In the genomic region with DNA sequence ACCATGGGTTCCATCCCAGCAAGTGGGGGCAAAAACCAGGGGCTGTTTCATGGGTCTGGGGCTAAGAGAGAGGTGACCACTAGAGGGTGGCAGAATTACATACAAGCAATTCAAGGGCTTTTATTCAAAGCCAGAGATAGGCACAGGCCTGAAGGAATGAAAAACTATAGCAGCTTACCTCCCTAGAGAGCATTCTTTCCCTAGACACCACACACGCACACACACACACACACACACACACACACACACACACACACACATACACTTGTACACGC, we compare ENCODE assay signal across 11 mouse cellular contexts. TPM values are rescaled to one million over a fixed set of nuclear protein-coding genes. Genes with fewer than 3 reads are reported as not detected.
DNase-seq lines count a peak whose midpoint lies in the region; ATAC-seq and TF ChIP-seq lines count a peak whose summit lies in the region.
"Had no signal": no experiment of that assay in that cellular context is flagged by ENCODE, and none has a peak within 500 bp of the region (broad histone marks: within the 10 kb centered on the region; RNA-seq: fewer than 3 reads in every experiment).

No protein-coding gene starts in this region.

- DNase-seq in heart, postnatal 4 days, result no peak
- no peak for DNase-seq in midbrain, postnatal 0 days (ENCODE audit: low spot score)
- DNase-seq in midbrain, embryonic 10.5 days (ENCODE audit: low spot score), result no peak
- no peak for DNase-seq in stomach, postnatal 0 days (ENCODE audit: low spot score)
- no peak for DNase-seq in layer of hippocampus, postnatal 10 days (ENCODE audit: low spot score in 2 of 2)
- no peak for DNase-seq in right cerebral cortex, postnatal 4 days

- H3K27ac ChIP-seq in heart, embryonic 15.5 days, result peak overlapping the region; percentile 74
- no peak overlapping the region for H3K27ac ChIP-seq in midbrain, postnatal 0 days (ENCODE audit: low read depth, low read length)
- H3K27ac ChIP-seq in midbrain, embryonic 10.5 days (replicated peaks), result no peak overlapping the region
- peak overlapping the region; percentile 42; the same call in 1 of the 2 replicates for H3K27ac ChIP-seq in brown adipose tissue, adult 24 weeks (replicated peaks; ENCODE audit: low read depth, low read length)
- peak overlapping the region; percentile 78 for H3K27ac ChIP-seq in stomach, postnatal 0 days (replicated peaks)
- H3K27ac ChIP-seq: hindbrain, embryonic 12.5 days; lung, embryonic 15.5 days had no signal

- no peaks in the 10 kb centered on the region for H3K36me3 ChIP-seq in heart, embryonic 15.5 days
- H3K36me3 ChIP-seq in midbrain, postnatal 0 days (ENCODE audit: insufficient read depth, low read length), result no peaks in the 10 kb centered on the region
- H3K36me3 ChIP-seq in midbrain, embryonic 10.5 days, result no peaks in the 10 kb centered on the region
- H3K36me3 ChIP-seq in stomach, postnatal 0 days (ENCODE audit: control insufficient read depth, insufficient read depth, low read length), result no peaks in the 10 kb centered on the region
- H3K36me3 ChIP-seq: hindbrain, embryonic 12.5 days; lung, embryonic 15.5 days had no signal

- no peaks in the 10 kb centered on the region for H3K9me3 ChIP-seq in heart, embryonic 15.5 days (replicated peaks)
- H3K9me3 ChIP-seq in midbrain, postnatal 0 days (ENCODE audit: low read length), result no peaks in the 10 kb centered on the region
- no peaks in the 10 kb centered on the region for H3K9me3 ChIP-seq in midbrain, embryonic 10.5 days (replicated peaks)
- H3K9me3 ChIP-seq in stomach, postnatal 0 days (ENCODE audit: control insufficient read depth, low read length), result no peaks in the 10 kb centered on the region
- H3K9me3 ChIP-seq: hindbrain, embryonic 12.5 days; lung, embryonic 15.5 days had no signal

- no peak overlapping the region for H3K4me3 ChIP-seq in heart, embryonic 15.5 days
- no peak overlapping the region for H3K4me3 ChIP-seq in midbrain, postnatal 0 days (ENCODE audit: low read depth, low read length)
- no peak overlapping the region for H3K4me3 ChIP-seq in midbrain, embryonic 10.5 days
- H3K4me3 ChIP-seq in brown adipose tissue, adult 24 weeks (ENCODE audit: insufficient read depth, low read depth, low read length), result no peak overlapping the region
- H3K4me3 ChIP-seq in stomach, postnatal 0 days (ENCODE audit: low read depth, low read length), result no peak overlapping the region
- H3K4me3 ChIP-seq: hindbrain, embryonic 12.5 days; lung, embryonic 15.5 days; myocyte had no signal

- WGBS in heart, embryonic 15.5 days, result 73% methylated on average over 2 of the region's 2 CpGs
- 95% methylated on average over 2 of the region's 2 CpGs for WGBS in midbrain, postnatal 0 days
- 75% methylated on average over 2 of the region's 2 CpGs for WGBS in midbrain, embryonic 10.5 days
- 65% methylated on average over 2 of the region's 2 CpGs for WGBS in stomach, postnatal 0 days

- H3K4me2 ChIP-seq in heart, embryonic 15.5 days, result no peak overlapping the region
- H3K4me2 ChIP-seq in midbrain, postnatal 0 days (ENCODE audit: low read depth, low read length, poor library complexity, severe bottlenecking), result no peak overlapping the region
- H3K4me2 ChIP-seq in stomach, postnatal 0 days (replicated peaks; ENCODE audit: low read depth), result no peak overlapping the region
- H3K4me2 ChIP-seq: hindbrain, embryonic 12.5 days; lung, embryonic 15.5 days had no signal

- no peak for ATAC-seq in heart, embryonic 15.5 days (replicated peaks; ENCODE audit: insufficient number of reproducible peaks, insufficient read depth, low FRiP score, low read depth)
- no peak for ATAC-seq in midbrain, postnatal 0 days (ENCODE audit: low FRiP score)
- peak; percentile 41; the same call in 1 of the 2 replicates for ATAC-seq in stomach, postnatal 0 days (ENCODE audit: low FRiP score, low TSS enrichment)

- no peak overlapping the region for H3K9ac ChIP-seq in heart, embryonic 15.5 days
- no peak overlapping the region for H3K9ac ChIP-seq in midbrain, postnatal 0 days (replicated peaks; ENCODE audit: low read length, poor library complexity, severe bottlenecking)
- H3K9ac ChIP-seq in stomach, postnatal 0 days (ENCODE audit: low read length), result no peak overlapping the region
- H3K9ac ChIP-seq: hindbrain, embryonic 12.5 days; lung, embryonic 15.5 days had no signal

- peaks cover 9% of the 10 kb centered on the region for H3K4me1 ChIP-seq in heart, embryonic 15.5 days (replicated peaks)
- no peaks in the 10 kb centered on the region for H3K4me1 ChIP-seq in midbrain, postnatal 0 days (ENCODE audit: insufficient read depth, low read length)
- H3K4me1 ChIP-seq in midbrain, embryonic 10.5 days, result peaks cover 6% of the 10 kb centered on the region; the same call in 1 of the 2 replicates
- no peaks in the 10 kb centered on the region; the same call in 1 of the 2 replicates for H3K4me1 ChIP-seq in brown adipose tissue, adult 24 weeks (ENCODE audit: control insufficient read depth, insufficient read depth, insufficient read length, low read length)
- peaks cover 6% of the 10 kb centered on the region; the same call in 1 of the 2 replicates for H3K4me1 ChIP-seq in stomach, postnatal 0 days (replicated peaks; ENCODE audit: control insufficient read depth, insufficient read depth)
- H3K4me1 ChIP-seq: lung, embryonic 15.5 days had no signal

- peak; percentile 43 for TF ChIP-seq CTCF in midbrain, postnatal 0 days (IDR thresholded peaks at IDR 0.05)
- TF ChIP-seq CTCF in stomach, postnatal 0 days (IDR thresholded peaks at IDR 0.05; ENCODE audit: low read depth), result peak; percentile 69

- TF ChIP-seq EP300 in stomach, postnatal 0 days (optimal IDR thresholded peaks at IDR 0.05), result no peak

- H3K27me3 ChIP-seq in heart, embryonic 15.5 days, result no peaks in the 10 kb centered on the region
- H3K27me3 ChIP-seq in midbrain, postnatal 0 days (ENCODE audit: insufficient read depth, low read length), result no peaks in the 10 kb centered on the region
- H3K27me3 ChIP-seq in midbrain, embryonic 10.5 days (ENCODE audit: low read depth, poor library complexity, severe bottlenecking), result no peaks in the 10 kb centered on the region
- no peaks in the 10 kb centered on the region for H3K27me3 ChIP-seq in stomach, postnatal 0 days (ENCODE audit: control insufficient read depth, insufficient read depth, low read length)
- H3K27me3 ChIP-seq: hindbrain, embryonic 12.5 days; lung, embryonic 15.5 days had no signal

RNA-seq across cellular contexts. Expression of a gene that starts 11.7 kb away (rescaled TPM):
- 2.7 and 3.1 TPM in 2 replicates for polyA plus RNA-seq in heart, embryonic 15.5 days (2015; fragmentation: Nextera tagmentation; extraction: Ambion mirVana)
- 10 to 100 TPM; 22.6 to 23.1 TPM for total RNA-seq in heart, postnatal 4 days (2021)
- total RNA-seq in midbrain, postnatal 0 days (2014; rRNA removed), result 45.9 and 48.2 TPM in 2 replicates
- 1.7 TPM in 2 replicates for polyA plus RNA-seq in midbrain, postnatal 0 days (2015; fragmentation: Nextera tagmentation; extraction: Ambion mirVana)
- 2.9 and 3.4 TPM in 2 replicates for polyA plus RNA-seq in midbrain, embryonic 10.5 days (2016; fragmentation: Nextera tagmentation; extraction: Ambion mirVana)
- 12.4 and 12.7 TPM in 2 replicates for polyA plus RNA-seq in brown adipose tissue, adult 24 weeks (2012; ENCODE audit: insufficient read depth, insufficient read length, missing spikeins)
- 2.9 TPM in 2 replicates for polyA plus RNA-seq in stomach, postnatal 0 days (2015; fragmentation: Nextera tagmentation; extraction: Ambion mirVana)
- 10 to 100 TPM; 21.8 to 24.0 TPM for total RNA-seq in layer of hippocampus, postnatal 10 days (2021)

RNA-seq across cellular contexts. Expression of a gene that starts 50.2 kb away (rescaled TPM):
- 31.2 and 33.9 TPM in 2 replicates for polyA plus RNA-seq in heart, embryonic 15.5 days (2015; fragmentation: Nextera tagmentation; extraction: Ambion mirVana)
- total RNA-seq in heart, postnatal 4 days (2021), result 10 to 100 TPM; 55.5 to 55.7 TPM
- 39.0 and 42.5 TPM in 2 replicates for total RNA-seq in midbrain, postnatal 0 days (2014; rRNA removed)
- polyA plus RNA-seq in midbrain, postnatal 0 days (2015; fragmentation: Nextera tagmentation; extraction: Ambion mirVana), result 25.3 and 26.6 TPM in 2 replicates
- 36.9 and 37.1 TPM in 2 replicates for polyA plus RNA-seq in midbrain, embryonic 10.5 days (2016; fragmentation: Nextera tagmentation; extraction: Ambion mirVana)
- 370 and 390 TPM in 2 replicates for polyA plus RNA-seq in brown adipose tissue, adult 24 weeks (2012; ENCODE audit: insufficient read depth, insufficient read length, missing spikeins)
- 80.7 and 90.5 TPM in 2 replicates for polyA plus RNA-seq in stomach, postnatal 0 days (2015; fragmentation: Nextera tagmentation; extraction: Ambion mirVana)
- 10 to 100 TPM; 38.4 to 41.3 TPM for total RNA-seq in layer of hippocampus, postnatal 10 days (2021)

Comparison
In these comparisons a context has a peak if more than half of its experiments do, and no peak if none do; other contexts are left out.
1. H3K27ac ChIP-seq: peak in heart, embryonic 15.5 days (single experiment), brown adipose tissue, adult 24 weeks (single experiment) and stomach, postnatal 0 days (single experiment); none in midbrain, postnatal 0 days (single experiment) and midbrain, embryonic 10.5 days (single experiment).